Mouse (Mus musculus) intestine, postnatal 0 days (tissue): ENCODE data around the gene Chst8. TPM values are rescaled to one million over a fixed set of nuclear protein-coding genes. Genes with fewer than 3 reads are reported as not detected.
A peak's percentile ranks its signal among the peaks of the same experiment; 100 is the strongest.

Experiments
- ATAC-seq: fragments of 200-750 bp; cut with Nextera tagmentation; 2 replicates; pipeline ENCODE4 v1.8.0; 2017; ENCODE audit warnings: mild to moderate bottlenecking, moderate TSS enrichment, moderate library complexity
- H3K27ac ChIP-seq: fragments of 300-500 bp; sonication (generic); 2 replicates; pipeline ENCODE4 v1.5.1; 2014; ENCODE audit warnings: mild to moderate bottlenecking, low read depth, low read length, moderate library complexity
- H3K27me3 ChIP-seq: fragments of 300-500 bp; sonication (generic); replicated peaks from 2 replicates; pipeline ENCODE4 v1.6.1; 2014; ENCODE audit warnings: low read length, mixed read lengths; ENCODE audit not compliant: control insufficient read depth, insufficient read depth
- H3K36me3 ChIP-seq: fragments of 300-500 bp; sonication (generic); 2 replicates; pipeline ENCODE4 v1.6.1; 2014; ENCODE audit warnings: mild to moderate bottlenecking, moderate library complexity; ENCODE audit not compliant: control insufficient read depth, insufficient read depth
- H3K4me1 ChIP-seq: fragments of 300-500 bp; sonication (generic); replicated peaks from 2 replicates; pipeline ENCODE4 v1.6.1; 2014; ENCODE audit warnings: antibody characterized with exemption, low read length, mixed read lengths; ENCODE audit not compliant: control insufficient read depth, insufficient read depth
- H3K4me2 ChIP-seq: fragments of 300-500 bp; sonication (generic); replicated peaks from 2 replicates; pipeline ENCODE4 v1.6.1; 2014; ENCODE audit warnings: low read depth, mild to moderate bottlenecking, moderate library complexity
- H3K4me3 ChIP-seq: fragments of 300-500 bp; sonication (generic); 2 replicates; pipeline ENCODE4 v1.5.1; 2014; ENCODE audit warnings: low read depth, low read length
- H3K9ac ChIP-seq: fragments of 300-500 bp; sonication (generic); 2 replicates; pipeline ENCODE4 v1.6.1; 2014; ENCODE audit warnings: mild to moderate bottlenecking, low read depth, low read length
- H3K9me3 ChIP-seq: fragments of 300-500 bp; sonication (generic); 2 replicates; pipeline ENCODE4 v1.6.1; 2016; ENCODE audit warnings: mixed run types; ENCODE audit not compliant: control insufficient read depth
- CTCF ChIP-seq: sonication (generic); IDR thresholded peaks from 2 replicates; pipeline ENCODE4 v1.5.1; 2016; ENCODE audit warnings: low read depth, mild to moderate bottlenecking, control low read depth, antibody characterized with exemption, moderate library complexity
- WGBS: fragments of 180-500 bp; shearing (Covaris S2); extraction: QIAGEN DNeasy Blood & Tissue Kit; methylation state at CpG from one replicate; pipeline ENCODE4 v1.1.7; 2014; 5-methylcytosine and 5-hydroxymethylcytosine counted together
- polyA plus RNA-seq: library from polyadenylated mRNA; unstranded; fragments of >200 nt; fragmentation: Nextera tagmentation; extraction: Ambion mirVana; gene quantifications from 2 replicates; pipeline ENCODE4 v1.2.1, GENCODE M21; 2015

Chst8 gene
- polyA plus RNA-seq, 1 experiment from 2014 or later, result 2.7 TPM

DNA sequence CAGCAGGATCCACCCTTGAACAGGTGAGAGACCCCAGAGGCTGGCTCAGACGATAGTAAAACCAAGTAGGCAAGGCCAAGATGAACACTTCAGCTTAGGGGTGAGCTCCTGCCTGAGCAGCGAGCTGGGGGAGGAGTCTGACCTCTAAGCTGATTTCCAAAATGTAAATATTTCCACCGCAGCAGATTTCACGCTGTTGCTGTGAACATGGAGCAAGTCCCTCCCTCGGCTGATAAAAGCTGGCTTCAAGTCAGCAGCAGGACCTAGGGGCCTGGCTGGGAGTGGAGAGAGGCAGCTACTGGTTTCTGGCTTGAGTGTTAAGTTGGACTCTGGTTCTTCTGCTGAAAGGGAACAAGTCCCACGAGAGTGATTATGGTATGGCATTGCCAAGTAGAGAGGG is 123.5 kb downstream of the Chst8 start:
- no peak overlapping the region for H3K9ac ChIP-seq
- no peak overlapping the region for H3K27ac ChIP-seq
- no peaks in the 10 kb centered on the region for H3K27me3 ChIP-seq
- H3K4me2 ChIP-seq, result no peak overlapping the region
- ATAC-seq, result no peak
- no peak overlapping the region for H3K4me3 ChIP-seq
- H3K36me3 ChIP-seq, result no peaks in the 10 kb centered on the region
- no peaks in the 10 kb centered on the region for H3K4me1 ChIP-seq
- no peaks in the 10 kb centered on the region for H3K9me3 ChIP-seq
- no peak for TF ChIP-seq CTCF
- whole genome bisulfite sequencing, result 3% methylated on average over 6 of the region's 6 CpGs

DNA sequence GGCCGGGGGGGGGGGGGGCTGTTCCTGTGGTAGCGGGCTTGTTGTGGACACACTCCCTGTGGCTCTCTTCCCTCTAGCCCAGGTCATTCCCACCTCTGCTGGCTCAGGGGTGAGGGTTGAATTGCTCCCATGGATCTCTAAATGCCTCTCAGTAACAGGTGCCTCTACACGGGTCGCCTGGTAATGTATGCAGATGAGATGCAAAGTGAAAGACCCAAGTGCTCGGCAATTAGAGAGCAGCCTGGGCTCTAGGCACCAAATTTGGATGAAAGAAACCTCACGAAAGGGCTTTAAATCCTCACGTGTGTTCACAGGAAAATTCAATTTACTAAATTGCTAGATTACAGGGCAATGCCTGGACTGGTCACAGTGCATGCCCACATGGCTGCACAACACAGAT is 126.7 kb downstream of the Chst8 start:
- WGBS, result 45% methylated on average over 7 of the region's 7 CpGs
- Histone ChIP-seq H3K27me3 (no peaks in the 10 kb centered on the region), H3K9me3 (no peaks in the 10 kb centered on the region), H3K9ac (no peak overlapping the region), H3K4me1 (no peaks in the 10 kb centered on the region), H3K36me3 (no peaks in the 10 kb centered on the region), H3K27ac (no peak overlapping the region), H3K4me3 (no peak overlapping the region), H3K4me2 (no peak overlapping the region)
- no peak for TF ChIP-seq CTCF
- no peak for ATAC-seq

DNA sequence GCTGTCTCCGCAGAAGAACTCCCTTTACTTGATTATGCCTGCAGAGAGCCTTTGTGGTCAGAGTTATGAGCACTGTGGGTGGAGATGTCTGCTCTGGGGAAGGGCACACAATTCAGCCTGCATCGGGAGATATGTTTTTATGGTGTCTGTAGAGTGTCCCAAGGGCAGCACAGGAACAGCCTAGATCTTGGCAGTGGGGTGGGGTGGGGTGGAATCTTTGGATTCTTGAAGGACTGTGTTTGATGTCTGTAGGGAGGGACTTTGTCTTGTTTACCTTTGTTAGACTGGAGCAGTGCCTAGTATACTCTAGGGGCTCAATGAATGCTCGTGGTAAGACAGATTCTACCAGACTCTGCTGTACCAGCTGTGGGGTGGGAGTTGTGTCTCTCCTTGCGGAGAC is 127.3 kb downstream of the Chst8 start:
- H3K27me3 ChIP-seq, result no peaks in the 10 kb centered on the region
- TF ChIP-seq CTCF, result no peak
- H3K4me2 ChIP-seq, result no peak overlapping the region
- 23% methylated on average over 4 of the region's 4 CpGs for WGBS
- H3K9ac ChIP-seq, result no peak overlapping the region
- H3K27ac ChIP-seq, result no peak overlapping the region
- no peaks in the 10 kb centered on the region for H3K9me3 ChIP-seq
- H3K4me3 ChIP-seq, result no peak overlapping the region
- no peaks in the 10 kb centered on the region for H3K36me3 ChIP-seq
- 0 out of 2 replicates have a peak, but pooled peaks have one; percentile 31 for ATAC-seq
- H3K4me1 ChIP-seq, result no peaks in the 10 kb centered on the region

DNA sequence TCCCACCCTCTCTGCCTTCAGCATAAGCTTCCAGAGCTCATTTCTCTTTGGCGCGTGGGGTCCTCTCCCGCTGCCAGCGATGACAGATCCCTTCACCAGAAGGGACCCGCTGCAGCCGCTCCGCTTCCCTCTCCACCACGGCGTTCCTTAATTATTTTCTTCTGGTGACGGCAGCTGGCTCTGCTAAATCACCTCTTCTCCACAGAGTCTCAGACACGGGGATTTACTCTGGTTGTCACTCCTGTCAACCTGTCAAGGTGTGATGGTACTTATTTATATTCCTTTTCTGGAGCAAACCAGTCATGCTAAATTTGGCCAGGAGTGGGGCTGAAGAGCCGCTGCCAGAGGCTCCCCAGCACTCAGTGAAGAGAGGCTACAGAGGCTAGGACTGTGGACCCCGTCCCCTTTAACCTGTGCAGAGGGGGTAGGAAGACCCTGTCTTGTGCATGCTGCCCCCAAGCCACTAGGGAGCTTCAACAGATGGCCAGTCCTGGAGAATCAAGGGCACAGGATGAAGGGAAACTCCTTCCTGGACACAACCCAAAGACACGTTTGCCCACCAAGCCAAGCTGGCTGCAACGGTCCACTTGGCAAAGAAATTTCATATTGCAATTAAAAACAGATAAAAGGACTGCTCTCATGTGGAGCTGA is 131.6 kb downstream of the Chst8 start:
- no peak for ATAC-seq
- Histone ChIP-seq H3K9me3 (no peaks in the 10 kb centered on the region), H3K9ac (no peak overlapping the region), H3K27ac (no peak overlapping the region), H3K36me3 (no peaks in the 10 kb centered on the region), H3K27me3 (peaks cover 2% of the 10 kb centered on the region), H3K4me3 (no peak overlapping the region), H3K4me1 (no peaks in the 10 kb centered on the region), H3K4me2 (no peak overlapping the region)
- no peak for TF ChIP-seq CTCF
- 64% methylated on average over 15 of the region's 15 CpGs for WGBS

DNA sequence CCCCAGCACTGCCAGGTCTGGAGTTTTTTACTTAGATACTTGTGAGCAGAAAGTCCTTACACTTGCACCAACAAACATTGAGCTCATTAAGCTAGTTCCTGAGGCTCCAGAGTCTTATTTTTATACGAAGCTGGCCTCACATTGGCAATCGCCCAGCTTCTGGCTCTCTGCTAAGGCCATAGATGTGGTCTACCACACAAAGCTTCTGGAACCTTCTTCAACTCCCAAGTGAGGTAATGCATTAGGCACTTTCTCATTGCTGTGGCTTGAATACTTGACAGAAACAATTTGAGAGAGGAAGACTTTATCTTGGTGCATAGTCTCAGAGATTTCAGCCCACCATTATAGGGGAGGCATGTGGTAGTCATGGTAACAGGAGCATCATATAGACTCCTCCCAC is 132.6 kb downstream of the Chst8 start:
- WGBS, result 77% methylated on average over 2 of the region's 2 CpGs
- H3K4me2 ChIP-seq, result no peak overlapping the region

DNA sequence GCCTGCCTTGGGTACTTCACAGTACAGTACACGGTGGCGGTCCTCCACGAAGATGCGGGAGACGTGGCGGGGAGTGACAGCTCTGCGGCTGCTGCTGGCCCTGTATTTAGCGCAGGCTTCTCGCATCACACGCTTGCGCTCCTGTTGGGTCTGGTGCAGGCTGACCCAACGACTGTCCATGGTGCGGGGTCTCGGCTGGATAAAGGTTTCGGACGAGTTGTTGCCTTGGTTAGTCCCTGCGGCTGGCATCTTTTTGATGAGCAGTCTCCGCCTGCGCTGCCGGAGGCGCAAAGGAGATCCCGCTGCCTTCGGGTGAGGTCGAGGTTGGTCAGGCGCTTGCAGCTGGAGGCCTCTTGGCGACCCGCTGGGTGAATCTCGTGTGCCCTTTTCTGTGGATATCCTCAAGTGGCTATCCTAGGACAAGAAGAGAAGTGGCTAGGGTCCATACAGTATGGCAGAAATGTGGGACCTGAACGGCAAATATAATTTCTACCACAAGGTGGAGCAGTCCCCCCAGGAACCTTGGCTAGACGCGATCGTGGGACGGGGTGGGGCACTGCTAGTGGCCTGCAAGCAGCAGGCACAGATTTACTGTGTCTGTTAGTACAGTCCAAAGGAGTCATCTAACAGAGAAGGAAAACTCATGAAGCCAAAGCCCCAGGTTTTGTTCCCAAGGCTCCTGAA is 136.5 kb downstream of the Chst8 start:
- H3K4me1 ChIP-seq, result no peaks in the 10 kb centered on the region
- TF ChIP-seq CTCF, result peak; percentile 94
- H3K4me2 ChIP-seq, result peak overlapping the region; percentile 48; the same call in 1 of the 2 replicates
- no peaks in the 10 kb centered on the region for H3K36me3 ChIP-seq
- H3K27ac ChIP-seq, result no peak overlapping the region
- H3K27me3 ChIP-seq, result peaks cover 22% of the 10 kb centered on the region
- 7% methylated on average over 33 of the region's 33 CpGs for WGBS
- 0 out of 2 replicates have a peak, but pooled peaks have one; percentile 26 for ATAC-seq
- H3K4me3 ChIP-seq, result peak overlapping the region; percentile 23; the same call in 1 of the 2 replicates
- no peak overlapping the region for H3K9ac ChIP-seq
- H3K9me3 ChIP-seq, result no peaks in the 10 kb centered on the region

More for the DNA sequence above, 132.6 kb downstream of the Chst8 start:
- no peaks in the 10 kb centered on the region for H3K9me3 ChIP-seq
- no peaks in the 10 kb centered on the region for H3K4me1 ChIP-seq
- no peak for TF ChIP-seq CTCF
- H3K27ac ChIP-seq, result no peak overlapping the region
- H3K4me3 ChIP-seq, result no peak overlapping the region
- ATAC-seq, result no peak
- peaks cover 12% of the 10 kb centered on the region for H3K27me3 ChIP-seq
- H3K9ac ChIP-seq, result no peak overlapping the region
- H3K36me3 ChIP-seq, result no peaks in the 10 kb centered on the region
